Mouse (Mus musculus) heart, embryonic 16.5 days (tissue): Measurements from ENCODE around the gene Gm12355. TPM values are rescaled to one million over a fixed set of nuclear protein-coding genes. Genes with fewer than 3 reads are reported as not detected.
"Not testable (repeated sequence)": the region's sequence is repeated elsewhere in the genome, so short reads cannot be mapped to it uniquely, and the experiment has no call there.

Experiments used
- ATAC-seq: fragments of 200-750 bp; cut with Nextera tagmentation; replicated peaks from 2 replicates; pipeline ENCODE4 v1.8.0; 2017; ENCODE audit warnings: moderate number of reproducible peaks; ENCODE audit not compliant: insufficient read depth, low FRiP score; ENCODE audit errors: extremely low read depth
- H3K27ac ChIP-seq: fragments of 300-500 bp; sonication (generic); 2 replicates; pipeline ENCODE4 v1.5.1; 2014; ENCODE audit warnings: mild to moderate bottlenecking, low read length, control low read depth, moderate library complexity
- H3K27me3 ChIP-seq: fragments of 300-500 bp; sonication (generic); 2 replicates; pipeline ENCODE4 v1.6.1; 2014; ENCODE audit warnings: low read length, mixed read lengths; ENCODE audit not compliant: control insufficient read depth, insufficient read depth
- H3K36me3 ChIP-seq: fragments of 300-500 bp; sonication (generic); 2 replicates; pipeline ENCODE4 v1.6.1; 2014; ENCODE audit not compliant: control insufficient read depth, insufficient read depth
- H3K4me1 ChIP-seq: fragments of 300-500 bp; sonication (generic); 2 replicates; pipeline ENCODE4 v1.6.1; 2014; ENCODE audit warnings: low read length, mixed read lengths; ENCODE audit not compliant: control insufficient read depth, insufficient read depth
- H3K4me2 ChIP-seq: fragments of 300-500 bp; sonication (generic); 2 replicates; pipeline ENCODE4 v1.6.1; 2014; ENCODE audit warnings: low read depth, mild to moderate bottlenecking, control low read depth, low read length
- H3K4me3 ChIP-seq: fragments of 300-500 bp; sonication (generic); 2 replicates; pipeline ENCODE4 v1.5.1; 2014; ENCODE audit warnings: mild to moderate bottlenecking, control low read depth, low read length
- H3K9ac ChIP-seq: fragments of 300-500 bp; sonication (generic); 2 replicates; pipeline ENCODE4 v1.6.1; 2014; ENCODE audit warnings: low read length, control low read depth
- H3K9me3 ChIP-seq: fragments of 300-500 bp; sonication (generic); replicated peaks from 2 replicates; pipeline ENCODE4 v1.6.1; 2016; ENCODE audit warnings: low read length; ENCODE audit not compliant: control insufficient read depth
- WGBS: fragments of 180-500 bp; shearing (Covaris S2); extraction: QIAGEN DNeasy Blood & Tissue Kit; methylation state at CpG from one replicate; pipeline ENCODE4 v1.1.7; 2014; 5-methylcytosine and 5-hydroxymethylcytosine counted together
- polyA plus RNA-seq: library from polyadenylated mRNA; unstranded; fragments of >200 nt; fragmentation: Nextera tagmentation; extraction: Ambion mirVana; gene quantifications from 2 replicates; pipeline ENCODE4 v1.2.1, GENCODE M21; 2015

Gene Gm12355
- polyA plus RNA-seq, 1 experiment from 2014 or later, result 2.9 TPM

DNA sequence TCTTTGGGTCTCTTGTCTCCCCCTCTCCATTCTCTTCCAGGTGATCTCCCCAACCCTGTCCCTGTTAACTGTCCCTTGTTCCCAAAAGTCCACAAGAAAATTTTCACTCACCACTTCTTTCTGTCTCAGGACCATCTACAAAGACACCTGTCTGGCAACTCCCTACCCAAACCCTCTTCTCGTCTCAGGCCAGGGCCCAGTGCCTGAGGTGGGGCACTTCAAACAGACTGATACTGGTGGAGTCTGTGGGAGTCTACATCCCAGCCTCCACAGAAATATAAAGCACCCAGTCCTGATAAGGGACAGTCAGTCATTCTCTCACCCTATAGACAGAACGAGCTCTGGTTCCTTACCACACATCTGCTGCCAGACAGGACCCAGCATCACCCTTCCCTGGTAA is 21.0 kb upstream of the Gm12355 start, which contains the start of gene Gsdma2:
TSS of gene Gsdma2 (plus strand) at position 301 of the 400 bp plus-strand sequence.
- Histone ChIP-seq H3K27ac (no peak within 1 kb of the TSS), H3K9me3 (no peaks in the 10 kb centered on the region), H3K27me3 (no peaks in the 10 kb centered on the region), H3K4me2 (no peak within 1 kb of the TSS), H3K36me3 (no peaks in the 10 kb centered on the region), H3K9ac (no peak within 1 kb of the TSS), H3K4me1 (no peaks in the 10 kb centered on the region), H3K4me3 (no peak within 1 kb of the TSS)
- no peak for ATAC-seq
- WGBS, result 46% methylated on average over 2 of the region's 2 CpGs

DNA sequence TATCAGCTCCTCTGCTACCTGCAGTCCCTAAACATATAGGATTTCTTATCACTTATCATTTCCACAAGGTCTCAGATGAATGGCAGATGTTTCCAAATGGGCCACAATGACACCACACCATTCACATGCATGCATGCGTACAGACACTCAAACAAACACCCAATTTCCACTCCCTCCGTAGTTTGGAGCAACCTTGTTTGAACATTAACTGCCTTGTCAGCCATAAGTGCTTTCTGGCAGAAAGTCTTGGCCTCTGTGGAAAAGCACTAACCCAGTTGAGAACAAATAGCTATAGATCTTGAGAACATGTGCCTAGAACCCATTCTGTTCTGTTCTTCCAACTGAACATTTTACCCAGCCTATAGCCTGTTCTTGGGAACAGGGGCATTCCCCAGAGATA is 20.5 kb upstream of the Gm12355 start:
- H3K4me2 ChIP-seq, result no peak overlapping the region
- H3K9ac ChIP-seq, result no peak overlapping the region
- no peak for ATAC-seq
- no peaks in the 10 kb centered on the region for H3K36me3 ChIP-seq
- no peaks in the 10 kb centered on the region for H3K27me3 ChIP-seq
- no peak overlapping the region for H3K4me3 ChIP-seq
- H3K9me3 ChIP-seq, result no peaks in the 10 kb centered on the region
- no peaks in the 10 kb centered on the region for H3K4me1 ChIP-seq
- WGBS, result 79% methylated on average over 2 of the region's 2 CpGs
- H3K27ac ChIP-seq, result no peak overlapping the region

DNA sequence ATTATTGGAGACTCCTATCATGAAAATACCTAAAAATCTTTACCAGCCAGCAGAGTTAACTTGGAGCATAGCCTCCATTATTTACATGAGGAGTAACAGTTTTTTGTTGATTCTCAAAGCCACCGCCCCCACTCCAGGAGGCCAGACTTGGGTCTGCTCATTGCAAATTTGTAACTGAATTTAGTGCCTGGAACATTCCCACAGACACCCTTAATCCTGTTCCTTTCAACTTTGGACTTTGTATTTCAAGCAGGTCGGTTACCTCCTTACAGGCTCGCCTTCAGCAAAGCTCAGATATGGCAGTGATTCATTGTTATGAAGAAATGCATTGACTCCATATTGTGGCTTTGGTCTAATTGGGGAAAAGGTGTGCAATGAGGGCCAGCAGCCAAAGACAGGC is 19.3 kb upstream of the Gm12355 start:
- H3K9ac ChIP-seq, result no peak overlapping the region
- no peak overlapping the region for H3K27ac ChIP-seq
- 82% methylated on average over 3 of the region's 3 CpGs for WGBS
- no peak overlapping the region for H3K4me2 ChIP-seq
- no peak overlapping the region for H3K4me3 ChIP-seq
- H3K36me3 ChIP-seq, result no peaks in the 10 kb centered on the region
- H3K27me3 ChIP-seq, result no peaks in the 10 kb centered on the region
- no peaks in the 10 kb centered on the region for H3K9me3 ChIP-seq
- ATAC-seq, result no peak
- no peaks in the 10 kb centered on the region for H3K4me1 ChIP-seq

DNA sequence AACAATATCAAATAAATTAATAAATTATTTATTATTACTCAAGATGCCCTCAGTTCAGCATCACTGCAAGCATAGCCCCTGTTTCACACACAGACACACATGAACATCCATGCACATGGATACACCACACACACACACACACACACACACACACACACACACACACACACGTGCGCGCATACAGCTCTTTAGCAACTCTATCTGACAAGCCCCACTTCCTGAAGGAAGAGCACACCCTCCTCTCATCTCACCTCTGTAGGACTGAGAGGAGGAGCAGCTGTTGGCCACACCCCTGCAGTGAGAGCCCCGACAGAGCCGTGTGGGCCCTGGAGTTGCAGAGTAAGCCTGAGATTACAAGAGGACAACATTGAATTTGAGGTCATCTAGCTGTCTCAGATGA is 14.6 kb upstream of the Gm12355 start:
- WGBS, result 49% methylated on average over 5 of the region's 5 CpGs
- H3K9ac ChIP-seq, result no peak overlapping the region
- no peaks in the 10 kb centered on the region for H3K4me1 ChIP-seq
- ATAC-seq, result no peak
- no peak overlapping the region for H3K27ac ChIP-seq
- H3K9me3 ChIP-seq, result no peaks in the 10 kb centered on the region
- no peak overlapping the region for H3K4me3 ChIP-seq
- no peaks in the 10 kb centered on the region for H3K36me3 ChIP-seq
- no peak overlapping the region for H3K4me2 ChIP-seq
- H3K27me3 ChIP-seq, result no peaks in the 10 kb centered on the region

DNA sequence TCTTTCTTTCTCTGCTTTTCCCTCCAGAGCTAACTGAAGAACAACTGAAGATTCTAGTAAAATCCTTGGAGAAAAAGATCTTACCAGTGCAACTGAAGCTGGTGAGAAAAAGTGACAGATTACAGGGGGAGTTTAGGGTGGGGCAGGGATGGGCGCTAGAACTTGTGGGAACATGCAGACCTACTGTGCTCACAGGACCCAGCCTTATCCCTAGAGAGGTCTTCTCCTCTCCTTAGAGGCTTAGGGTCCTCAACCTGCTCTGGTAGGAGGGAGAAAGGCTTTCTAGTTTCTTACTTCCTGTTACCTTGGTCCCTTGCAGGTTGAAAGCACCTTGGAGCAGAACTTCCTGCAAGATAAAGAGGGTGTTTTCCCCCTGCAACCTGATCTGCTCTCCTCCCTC is 12.0 kb upstream of the Gm12355 start:
- 75% methylated on average over 1 of the region's 1 CpGs for WGBS
- Histone ChIP-seq H3K4me1 (no peaks in the 10 kb centered on the region), H3K27ac (no peak overlapping the region), H3K36me3 (no peaks in the 10 kb centered on the region), H3K4me2 (no peak overlapping the region), H3K27me3 (no peaks in the 10 kb centered on the region), H3K9ac (no peak overlapping the region), H3K4me3 (no peak overlapping the region), H3K9me3 (no peaks in the 10 kb centered on the region)
- ATAC-seq, result no peak

DNA sequence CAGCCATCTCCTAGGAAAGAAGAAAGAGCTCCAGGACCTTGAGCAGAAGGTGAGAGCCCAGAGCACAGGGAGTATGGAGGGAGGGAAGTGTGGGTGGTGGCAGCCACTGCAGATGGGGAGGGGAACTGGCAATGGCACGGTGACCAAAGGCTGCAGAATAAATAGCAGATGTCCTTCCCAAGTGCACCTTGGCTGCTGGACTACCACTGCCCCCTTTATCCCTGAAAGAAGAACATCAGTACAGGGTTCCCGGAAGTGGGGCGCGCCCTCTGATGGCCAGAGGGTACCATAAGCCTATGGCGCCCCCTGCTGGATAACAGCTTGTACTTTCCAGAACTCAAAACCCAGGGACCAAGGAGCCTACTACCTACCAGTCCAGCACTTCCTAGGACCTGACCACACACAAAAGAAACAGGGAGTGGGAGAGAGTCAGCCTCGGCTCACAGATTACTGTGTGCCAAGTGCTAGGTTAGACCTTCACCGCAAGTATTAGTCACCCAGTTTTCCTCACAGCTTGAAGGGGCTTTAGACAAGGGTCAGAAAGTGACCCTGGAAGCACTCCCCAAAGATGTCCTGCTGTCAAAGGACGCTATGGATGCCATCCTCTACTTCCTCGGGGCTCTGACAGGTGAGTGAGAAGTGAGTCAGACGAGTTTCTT is 10.0 kb upstream of the Gm12355 start:
- WGBS, result 21% methylated on average over 10 of the region's 10 CpGs
- not testable (repeated sequence) for ATAC-seq

DNA sequence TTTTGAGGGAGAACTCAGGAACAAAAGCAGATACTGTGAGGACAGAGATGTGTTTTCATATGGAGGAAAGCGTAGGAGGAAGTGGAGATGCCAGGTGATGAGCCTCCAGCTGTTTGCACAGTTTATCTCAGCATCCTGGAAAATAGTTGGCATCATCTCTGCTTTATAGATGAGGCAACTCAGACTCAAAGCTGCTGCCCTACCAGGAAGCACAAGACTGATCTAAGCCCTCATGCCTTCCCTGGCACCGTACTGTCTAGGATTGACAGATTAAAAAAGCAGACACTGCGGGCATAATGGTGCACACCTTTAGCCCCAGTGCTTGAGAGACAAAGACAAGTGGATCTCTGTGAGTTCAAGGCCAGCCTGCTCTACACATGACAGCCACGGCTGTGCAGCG is 5.2 kb upstream of the Gm12355 start:
- Histone ChIP-seq H3K4me3 (no peak overlapping the region), H3K4me1 (no peaks in the 10 kb centered on the region), H3K9ac (no peak overlapping the region), H3K27me3 (no peaks in the 10 kb centered on the region), H3K9me3 (no peaks in the 10 kb centered on the region), H3K36me3 (no peaks in the 10 kb centered on the region), H3K4me2 (no peak overlapping the region), H3K27ac (no peak overlapping the region)
- WGBS, result 81% methylated on average over 5 of the region's 5 CpGs
- ATAC-seq, result no peak

More for the DNA sequence above, 10.0 kb upstream of the Gm12355 start:
- not testable (repeated sequence) for H3K36me3 ChIP-seq, H3K9ac ChIP-seq, H3K4me3 ChIP-seq, H3K27me3 ChIP-seq, H3K4me2 ChIP-seq, H3K27ac ChIP-seq, H3K4me1 ChIP-seq, H3K9me3 ChIP-seq

DNA sequence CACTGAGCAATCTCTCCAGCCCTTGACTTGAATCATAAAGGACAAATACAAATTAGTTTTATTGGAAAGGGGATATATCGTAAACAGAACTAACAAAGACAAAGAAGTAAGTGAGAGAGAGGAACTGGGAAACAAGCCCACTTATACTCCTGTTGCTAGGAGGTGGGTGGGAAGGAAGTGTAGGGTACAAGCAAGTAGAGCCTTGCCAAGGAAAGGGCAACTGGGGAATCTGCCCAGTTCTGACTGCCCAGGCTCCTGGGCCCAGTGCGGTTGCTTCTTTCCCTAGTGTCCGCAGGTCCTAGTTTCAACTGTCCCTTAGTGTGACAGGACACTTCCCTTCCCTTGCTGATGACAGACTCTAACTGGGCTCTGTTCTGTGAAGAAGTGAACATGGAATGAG is 3.2 kb upstream of the Gm12355 start:
- 93% methylated on average over 3 of the region's 3 CpGs for WGBS
- Histone ChIP-seq H3K36me3 (no peaks in the 10 kb centered on the region), H3K27ac (no peak overlapping the region), H3K27me3 (no peaks in the 10 kb centered on the region), H3K9ac (no peak overlapping the region), H3K4me1 (no peaks in the 10 kb centered on the region), H3K4me3 (no peak overlapping the region), H3K9me3 (no peaks in the 10 kb centered on the region), H3K4me2 (no peak overlapping the region)
- no peak for ATAC-seq

DNA sequence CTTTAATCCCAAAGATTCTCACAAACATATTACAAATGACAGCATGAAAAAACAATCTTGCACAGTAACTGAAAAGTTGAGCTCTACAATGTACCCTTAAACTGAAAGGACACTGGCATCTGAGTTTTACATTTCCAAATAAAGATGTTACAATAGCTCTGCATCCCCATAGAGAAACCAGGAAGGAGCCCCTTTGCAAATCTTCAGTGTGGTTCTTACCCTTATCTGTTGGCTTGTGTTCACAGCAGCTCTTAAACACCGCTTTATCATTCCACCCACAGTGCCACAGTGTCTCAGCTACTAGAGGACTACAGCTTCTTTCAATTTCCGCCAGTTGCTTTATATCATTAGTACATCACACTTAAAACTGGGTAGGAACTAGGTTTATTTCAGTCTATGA is 1.1 kb downstream of the Gm12355 start:
- H3K4me3 ChIP-seq, H3K27ac ChIP-seq, H3K4me1 ChIP-seq, H3K9me3 ChIP-seq, H3K9ac ChIP-seq, H3K36me3 ChIP-seq, H3K4me2 ChIP-seq, H3K27me3 ChIP-seq, ATAC-seq: not testable (repeated sequence)
- WGBS, result 78% methylated on average over 2 of the region's 2 CpGs
